ENCODE assay signal across 13 mouse cellular contexts in genomic region chr6:7215880-7216279, GRCm38 (mm10).
A peak's percentile ranks its signal among the peaks of the same experiment; 100 is the strongest.
DNase-seq lines count a peak whose midpoint lies in the region; ATAC-seq and TF ChIP-seq lines count a peak whose summit lies in the region.
"Had no signal": no experiment of that assay in that cellular context is flagged by ENCODE, and none has a peak within 500 bp of the region (broad histone marks: within the 10 kb centered on the region; RNA-seq: fewer than 3 reads in every experiment).

No protein-coding gene starts in this region.

- peak; percentile 17 for DNase-seq in hindbrain, postnatal 0 days (ENCODE audit: low spot score)
- DNase-seq in hindbrain, embryonic 10.5 days (ENCODE audit: low spot score) = no peak
- peak; percentile 1 for DNase-seq in lung, postnatal 36 days
- no peak for DNase-seq in lung, postnatal 25 days (ENCODE audit: low spot score)
- peak; percentile 21 for DNase-seq in right cerebral cortex, postnatal 14 days
- no peak for DNase-seq in adrenal gland, adult 18-20 months (ENCODE audit: low spot score in 2 of 2)
- DNase-seq in gastrocnemius, adult 2 months = no peak
- DNase-seq: adrenal gland, adult 2 months; cerebellum, adult 2 months; liver, embryonic 13.5 days; midbrain, embryonic 14.5 days had no signal

- no peaks in the 10 kb centered on the region for H3K36me3 ChIP-seq in hindbrain, postnatal 0 days (ENCODE audit: insufficient read depth, low read length)
- H3K36me3 ChIP-seq in hindbrain, embryonic 10.5 days = no peaks in the 10 kb centered on the region
- no peaks in the 10 kb centered on the region for H3K36me3 ChIP-seq in forebrain, embryonic 16.5 days (ENCODE audit: control insufficient read depth, insufficient read depth)
- H3K36me3 ChIP-seq: heart, embryonic 12.5 days; liver, embryonic 13.5 days had no signal

- H3K4me1 ChIP-seq in hindbrain, postnatal 0 days (ENCODE audit: insufficient read depth, low read length) = no peaks in the 10 kb centered on the region
- no peaks in the 10 kb centered on the region for H3K4me1 ChIP-seq in hindbrain, embryonic 10.5 days (replicated peaks)
- H3K4me1 ChIP-seq in forebrain, embryonic 16.5 days (replicated peaks; ENCODE audit: control insufficient read depth, insufficient read depth, low read length) = peaks cover 3% of the 10 kb centered on the region; the same call in 1 of the 2 replicates
- H3K4me1 ChIP-seq: heart, embryonic 12.5 days; liver, embryonic 13.5 days had no signal

- no peak overlapping the region for H3K9ac ChIP-seq in hindbrain, postnatal 0 days (replicated peaks; ENCODE audit: low read length)
- no peak overlapping the region for H3K9ac ChIP-seq in forebrain, embryonic 16.5 days (replicated peaks; ENCODE audit: low read depth, low read length)
- H3K9ac ChIP-seq: heart, embryonic 12.5 days; liver, embryonic 13.5 days had no signal

- no peak overlapping the region for H3K4me2 ChIP-seq in hindbrain, postnatal 0 days (ENCODE audit: low read depth, low read length)
- no peak overlapping the region for H3K4me2 ChIP-seq in forebrain, embryonic 16.5 days (ENCODE audit: low read length)
- H3K4me2 ChIP-seq: heart, embryonic 12.5 days; liver, embryonic 13.5 days had no signal

- intact Hi-C loops in gastrocnemius, adult 2 months (cut with DNase I) = no loop called here

- no peak overlapping the region for H3K4me3 ChIP-seq in hindbrain, postnatal 0 days (ENCODE audit: low read length)
- H3K4me3 ChIP-seq in hindbrain, embryonic 10.5 days = no peak overlapping the region
- no peak overlapping the region for H3K4me3 ChIP-seq in forebrain, embryonic 16.5 days (replicated peaks; ENCODE audit: low read length)
- no peak overlapping the region for H3K4me3 ChIP-seq in gastrocnemius, adult 2 months
- H3K4me3 ChIP-seq: heart, embryonic 12.5 days; liver, embryonic 13.5 days had no signal

- H3K27me3 ChIP-seq in hindbrain, postnatal 0 days (ENCODE audit: insufficient read depth, low read length) = no peaks in the 10 kb centered on the region
- no peaks in the 10 kb centered on the region for H3K27me3 ChIP-seq in hindbrain, embryonic 10.5 days (ENCODE audit: insufficient read depth, poor library complexity, severe bottlenecking)
- no peaks in the 10 kb centered on the region for H3K27me3 ChIP-seq in forebrain, embryonic 16.5 days (replicated peaks; ENCODE audit: control insufficient read depth, insufficient read depth, low read length)
- H3K27me3 ChIP-seq: heart, embryonic 12.5 days; liver, embryonic 13.5 days had no signal

- H3K9me3 ChIP-seq in hindbrain, postnatal 0 days (ENCODE audit: low read length) = no peaks in the 10 kb centered on the region
- no peaks in the 10 kb centered on the region for H3K9me3 ChIP-seq in hindbrain, embryonic 10.5 days
- H3K9me3 ChIP-seq in forebrain, embryonic 16.5 days (ENCODE audit: control insufficient read depth, low read length) = no peaks in the 10 kb centered on the region
- H3K9me3 ChIP-seq: heart, embryonic 12.5 days had no signal

- 42% methylated on average over 4 of the region's 4 CpGs for WGBS in hindbrain, postnatal 0 days
- 70% methylated on average over 4 of the region's 4 CpGs for WGBS in hindbrain, embryonic 10.5 days
- 46% methylated on average over 4 of the region's 4 CpGs for WGBS in forebrain, embryonic 16.5 days

- TF ChIP-seq CTCF in hindbrain, postnatal 0 days (IDR thresholded peaks at IDR 0.05; ENCODE audit: low read depth) = no peak
- no peak for TF ChIP-seq CTCF in gastrocnemius, adult 2 months (IDR thresholded peaks at IDR 0.05)

- no peak for ATAC-seq in hindbrain, postnatal 0 days
- ATAC-seq in forebrain, embryonic 16.5 days = 0 out of 2 replicates have a peak, but pooled peaks have one; percentile 52

- H3K27ac ChIP-seq in hindbrain, postnatal 0 days = no peak overlapping the region
- no peak overlapping the region for H3K27ac ChIP-seq in hindbrain, embryonic 10.5 days
- H3K27ac ChIP-seq in forebrain, embryonic 16.5 days (ENCODE audit: low read length) = no peak overlapping the region
- H3K27ac ChIP-seq in gastrocnemius, adult 2 months = no peak overlapping the region
- H3K27ac ChIP-seq: liver, embryonic 13.5 days had no signal

Comparison
In these comparisons a context has a peak if more than half of its experiments do, and no peak if none do; other contexts are left out.
1. DNase-seq: peak in hindbrain, postnatal 0 days (single experiment), lung, postnatal 36 days (single experiment) and right cerebral cortex, postnatal 14 days (single experiment); none in hindbrain, embryonic 10.5 days (single experiment), lung, postnatal 25 days (single experiment), adrenal gland, adult 18-20 months (0 of 2) and gastrocnemius, adult 2 months (single experiment).